Mouse (Mus musculus) neural tube, embryonic 14.5 days (tissue): Measurements from ENCODE around the gene Lrrc40. TPM values are rescaled to one million over a fixed set of nuclear protein-coding genes. Genes with fewer than 3 reads are reported as not detected.

Source experiments
- ATAC-seq: fragments of 200-750 bp; cut with Nextera tagmentation; 2 replicates; pipeline ENCODE4 v1.8.0; 2017; ENCODE audit warnings: low read depth, mild to moderate bottlenecking, moderate TSS enrichment, moderate library complexity
- H3K27ac ChIP-seq: fragments of 300-500 bp; sonication (generic); 2 replicates; pipeline ENCODE4 v1.5.1; 2014; ENCODE audit warnings: low read depth, mild to moderate bottlenecking, control low read depth, low read length, moderate library complexity, mixed read lengths
- H3K27me3 ChIP-seq: fragments of 300-500 bp; sonication (generic); 2 replicates; pipeline ENCODE4 v1.6.1; 2014; ENCODE audit warnings: low read length; ENCODE audit not compliant: control insufficient read depth, insufficient read depth
- H3K36me3 ChIP-seq: fragments of 300-500 bp; sonication (generic); 2 replicates; pipeline ENCODE4 v1.6.1; 2014; ENCODE audit warnings: low read length, mixed read lengths; ENCODE audit not compliant: control insufficient read depth, insufficient read depth
- H3K4me1 ChIP-seq: fragments of 300-500 bp; sonication (generic); 2 replicates; pipeline ENCODE4 v1.6.1; 2014; ENCODE audit warnings: low read length; ENCODE audit not compliant: control insufficient read depth, insufficient read depth
- H3K4me2 ChIP-seq: fragments of 300-500 bp; sonication (generic); 2 replicates; pipeline ENCODE4 v1.6.1; 2014; ENCODE audit warnings: mild to moderate bottlenecking, low read depth, low read length, control low read depth
- H3K4me3 ChIP-seq: fragments of 300-500 bp; sonication (generic); 2 replicates; pipeline ENCODE4 v1.5.1; 2014; ENCODE audit warnings: low read depth, low read length, control low read depth, mixed read lengths
- H3K9ac ChIP-seq: fragments of 300-500 bp; sonication (generic); replicated peaks from 2 replicates; pipeline ENCODE4 v1.6.1; 2014; ENCODE audit warnings: low read depth, mild to moderate bottlenecking, control low read depth, low read length, mixed read lengths
- H3K9me3 ChIP-seq: fragments of 300-500 bp; sonication (generic); 2 replicates; pipeline ENCODE4 v1.6.1; 2016; ENCODE audit warnings: low read length; ENCODE audit not compliant: control insufficient read depth
- WGBS: fragments of 180-500 bp; shearing (Covaris S2); extraction: QIAGEN DNeasy Blood & Tissue Kit; methylation state at CpG from one replicate; pipeline ENCODE4 v1.1.7; 2014; 5-methylcytosine and 5-hydroxymethylcytosine counted together
- polyA plus RNA-seq: library from polyadenylated mRNA; unstranded; fragments of >200 nt; fragmentation: Nextera tagmentation; extraction: Ambion mirVana; gene quantifications from 2 replicates; pipeline ENCODE4 v1.2.1, GENCODE M21; 2014

Gene Lrrc40
- 52.8 and 56.3 TPM in 2 replicates for polyA plus RNA-seq

DNA sequence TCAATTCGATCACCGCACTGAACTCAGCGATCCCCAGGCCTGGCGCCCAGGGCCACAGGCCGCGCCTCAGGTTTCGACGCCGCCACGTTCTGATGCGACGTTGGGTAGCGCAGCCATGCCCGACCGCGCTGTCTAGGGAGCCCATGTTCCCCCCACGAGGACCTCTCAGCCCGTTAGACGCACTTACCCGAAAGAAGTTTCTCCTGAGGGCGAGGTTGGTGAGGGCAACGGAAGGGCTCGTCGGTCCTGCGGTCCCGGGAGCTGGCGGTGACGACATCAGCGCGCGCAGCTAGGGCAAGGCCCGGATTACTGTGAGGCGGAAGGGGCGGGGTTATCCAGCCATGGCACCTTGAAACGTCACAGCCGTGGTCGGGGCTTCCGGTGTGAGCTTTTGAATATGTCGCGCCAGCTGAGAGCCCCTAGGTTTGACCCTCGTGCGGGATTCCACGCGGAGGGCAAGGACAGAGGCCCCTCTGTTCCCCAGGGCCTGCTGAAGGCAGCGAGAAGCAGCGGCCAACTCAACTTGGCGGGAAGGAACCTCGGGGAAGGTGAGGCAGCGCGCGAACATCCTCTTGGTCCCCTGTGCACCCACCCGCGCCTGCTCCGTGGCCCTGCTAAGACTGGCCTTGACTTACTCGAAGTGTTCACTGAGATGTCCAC is at the start of gene Lrrc40, which contains the start of gene Srsf11:
TSS of gene Lrrc40 (plus strand) at position 334 of the 660 bp plus-strand sequence.
TSS of gene Srsf11 (minus strand) at position 311 of the 660 bp plus-strand sequence.
- Histone ChIP-seq H3K27me3 (no peaks in the 10 kb centered on the region), H3K9ac (peak within 1 kb of the TSS; percentile 78), H3K4me2 (peak within 1 kb of the TSS; percentile 71), H3K9me3 (no peaks in the 10 kb centered on the region), H3K27ac (peak within 1 kb of the TSS; percentile 75), H3K4me1 (peaks cover 19% of the 10 kb centered on the region), H3K36me3 (no peaks in the 10 kb centered on the region), H3K4me3 (peak within 1 kb of the TSS; percentile 65)
- peak; percentile 97 for ATAC-seq
- under 1% methylated on average over 55 of the region's 55 CpGs for WGBS

- ATAC-seq = no peak
- H3K4me2 ChIP-seq = no peak overlapping the region
Observed at GRCm38 (mm10) chr3:157993322-157993721, 43.1 kb upstream of the Lrrc40 start.

GRCm38 (mm10) chr3:157995726-157996125 is 40.7 kb upstream of the Lrrc40 start:
- 94% methylated on average over 2 of the region's 2 CpGs for WGBS
- Histone ChIP-seq H3K4me2 (no peak overlapping the region), H3K9me3 (no peaks in the 10 kb centered on the region)

More at GRCm38 (mm10) chr3:157993322-157993721, 43.1 kb upstream of the Lrrc40 start:
- H3K27ac ChIP-seq = no peak overlapping the region
- H3K4me3 ChIP-seq = no peak overlapping the region
- no peaks in the 10 kb centered on the region for H3K27me3 ChIP-seq
- no peaks in the 10 kb centered on the region for H3K4me1 ChIP-seq
- H3K36me3 ChIP-seq = peaks cover 7% of the 10 kb centered on the region
- H3K9me3 ChIP-seq = no peaks in the 10 kb centered on the region
- no peak overlapping the region for H3K9ac ChIP-seq

DNA sequence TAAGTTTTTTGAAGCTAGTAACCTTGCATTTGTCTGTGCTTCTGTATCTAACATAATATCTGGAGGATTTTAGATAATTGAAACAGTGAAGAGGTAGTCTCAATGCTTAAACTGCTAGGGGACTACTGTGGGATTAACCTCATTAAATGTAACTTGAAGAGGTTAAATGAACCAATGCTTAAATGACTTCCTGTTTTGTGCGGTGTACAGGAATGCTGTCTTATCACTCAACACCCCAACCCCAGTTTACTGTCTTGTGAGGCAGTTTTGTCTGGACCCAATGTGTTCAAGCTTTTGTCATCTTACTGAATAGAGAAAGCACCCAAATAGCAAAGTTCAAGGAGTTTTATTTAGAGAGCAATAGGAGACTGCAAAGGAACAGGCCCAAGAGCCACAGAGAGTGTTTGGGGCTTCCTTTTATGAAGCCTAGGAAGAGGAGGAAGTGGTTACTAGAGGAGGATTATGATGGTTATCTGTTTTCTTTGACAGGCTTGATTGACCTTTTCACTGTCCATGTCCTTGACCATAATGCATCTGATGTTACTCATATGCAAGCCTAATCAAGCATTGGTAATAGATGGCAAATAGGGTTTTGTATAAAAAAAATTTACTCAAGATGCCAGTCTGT is 37.6 kb upstream of the Lrrc40 start:
- Histone ChIP-seq H3K4me2 (no peak overlapping the region), H3K36me3 (no peaks in the 10 kb centered on the region; the same call in 1 of the 2 replicates), H3K9me3 (no peaks in the 10 kb centered on the region), H3K27ac (no peak overlapping the region), H3K27me3 (no peaks in the 10 kb centered on the region), H3K9ac (no peak overlapping the region), H3K4me3 (no peak overlapping the region), H3K4me1 (no peaks in the 10 kb centered on the region)
- no peak for ATAC-seq
- WGBS = 69% methylated on average over 1 of the region's 1 CpGs

More at GRCm38 (mm10) chr3:157995726-157996125, 40.7 kb upstream of the Lrrc40 start:
- H3K4me1 ChIP-seq = no peaks in the 10 kb centered on the region
- ATAC-seq = no peak
- no peak overlapping the region for H3K27ac ChIP-seq
- no peak overlapping the region for H3K9ac ChIP-seq
- H3K27me3 ChIP-seq = no peaks in the 10 kb centered on the region
- peaks cover 7% of the 10 kb centered on the region for H3K36me3 ChIP-seq
- H3K4me3 ChIP-seq = no peak overlapping the region

GRCm38 (mm10) chr3:158008647-158009046 is 27.8 kb upstream of the Lrrc40 start:
- H3K9ac ChIP-seq = no peak overlapping the region
- H3K27ac ChIP-seq = no peak overlapping the region
- H3K4me3 ChIP-seq = no peak overlapping the region
- no peak for ATAC-seq
- 82% methylated on average over 1 of the region's 1 CpGs for WGBS
- H3K36me3 ChIP-seq = peaks cover 29% of the 10 kb centered on the region
- no peaks in the 10 kb centered on the region for H3K4me1 ChIP-seq
- no peak overlapping the region for H3K4me2 ChIP-seq
- H3K9me3 ChIP-seq = no peaks in the 10 kb centered on the region
- H3K27me3 ChIP-seq = no peaks in the 10 kb centered on the region

DNA sequence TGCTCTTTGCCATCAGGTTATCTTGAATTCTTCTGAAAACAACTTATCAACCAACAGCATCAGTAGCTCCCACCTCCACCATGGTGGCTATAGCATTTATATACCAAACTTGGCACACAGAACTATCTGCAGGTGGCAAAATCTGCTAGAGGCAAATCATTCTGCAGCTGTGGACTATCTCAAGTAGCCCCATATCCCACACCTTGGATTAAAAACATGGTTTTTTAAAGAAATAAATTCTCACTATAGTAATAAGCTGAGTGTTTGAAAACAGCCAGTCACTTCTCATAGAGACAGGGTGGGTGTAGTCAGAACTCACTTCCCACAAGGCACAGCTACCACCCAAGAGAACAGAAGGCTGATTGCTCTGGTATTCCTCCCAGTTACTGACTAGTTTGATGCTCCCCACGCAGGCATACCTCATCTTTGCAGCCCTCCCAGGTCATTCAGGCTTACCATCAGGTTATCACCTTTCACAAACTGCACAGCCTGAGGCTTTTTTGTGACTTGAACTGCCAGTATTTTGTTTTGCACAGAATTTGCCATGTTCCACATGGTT is 26.6 kb upstream of the Lrrc40 start:
- no peak overlapping the region for H3K27ac ChIP-seq
- H3K4me3 ChIP-seq = no peak overlapping the region
- no peaks in the 10 kb centered on the region for H3K4me1 ChIP-seq
- peaks cover 35% of the 10 kb centered on the region for H3K36me3 ChIP-seq
- no peak for ATAC-seq
- no peaks in the 10 kb centered on the region for H3K9me3 ChIP-seq
- H3K27me3 ChIP-seq = no peaks in the 10 kb centered on the region
- no peak overlapping the region for H3K9ac ChIP-seq
- H3K4me2 ChIP-seq = no peak overlapping the region
- WGBS = 60% methylated on average over 1 of the region's 1 CpGs

GRCm38 (mm10) chr3:158031371-158031925 is 5.0 kb upstream of the Lrrc40 start:
- under 1% methylated on average over 59 of the region's 61 CpGs for WGBS
- Histone ChIP-seq H3K36me3 (no peaks in the 10 kb centered on the region), H3K9ac (peak overlapping the region; percentile 95), H3K9me3 (no peaks in the 10 kb centered on the region), H3K4me2 (peak overlapping the region; percentile 89), H3K27me3 (no peaks in the 10 kb centered on the region), H3K4me1 (peaks cover 17% of the 10 kb centered on the region; the same call in 1 of the 2 replicates), H3K4me3 (peak overlapping the region; percentile 71), H3K27ac (peak overlapping the region; percentile 83)
- peak; percentile 92 for ATAC-seq

GRCm38 (mm10) chr3:158032106-158032505 is 4.4 kb upstream of the Lrrc40 start:
- Histone ChIP-seq H3K4me2 (peak overlapping the region; percentile 89), H3K36me3 (no peaks in the 10 kb centered on the region), H3K4me1 (peaks cover 17% of the 10 kb centered on the region; the same call in 1 of the 2 replicates), H3K4me3 (peak overlapping the region; percentile 71), H3K9ac (peak overlapping the region; percentile 95), H3K27me3 (no peaks in the 10 kb centered on the region), H3K9me3 (no peaks in the 10 kb centered on the region), H3K27ac (peak overlapping the region; percentile 83)
- ATAC-seq = no peak
- 7% methylated on average over 4 of the region's 4 CpGs for WGBS
